Mouse (Mus musculus) CH12.LX (cell line): ENCODE results near the gene Nans. TPM values are rescaled to one million over a fixed set of nuclear protein-coding genes. Genes with fewer than 3 reads are reported as not detected.

Experiments used
- DNase-seq: peaks from one replicate; pipeline ENCODE4 v3.0.0-alpha.2; 2013; ENCODE audit errors: extremely low read depth
- H3K27ac ChIP-seq: 2 replicates; pipeline ENCODE4 v1.5.1; 2012; ENCODE audit warnings: low read depth, mild to moderate bottlenecking, control low read depth, moderate library complexity; ENCODE audit not compliant: insufficient read depth
- H3K27me3 ChIP-seq: replicated peaks from 2 replicates; pipeline ENCODE3; 2012; ENCODE audit warnings: inconsistent platforms
- H3K36me3 ChIP-seq, 2 experiments: replicated peaks in 1 of 2; 2 replicates each; pipeline versions ENCODE3 to v1.6.1; 2012; ENCODE audit warnings: inconsistent platforms in 1 of 2, low read length in 1 of 2, mild to moderate bottlenecking in 1 of 2, mixed read lengths in 1 of 2, moderate library complexity in 1 of 2; ENCODE audit not compliant: control insufficient read depth in 1 of 2, insufficient read depth in 1 of 2
- H3K4me1 ChIP-seq, 2 experiments: 2 replicates each; pipeline ENCODE4 v1.6.1; 2012; ENCODE audit warnings: inconsistent platforms in 1 of 2, moderate library complexity in 1 of 2; ENCODE audit not compliant: insufficient read depth in 2 of 2, control insufficient read depth in 1 of 2
- H3K4me2 ChIP-seq: 2 replicates; pipeline ENCODE4 v1.6.1; 2012; ENCODE audit warnings: low read depth, mild to moderate bottlenecking, control low read depth; ENCODE audit not compliant: poor library complexity, insufficient read depth, severe bottlenecking
- H3K4me3 ChIP-seq, 3 experiments: fragments of 150-350 bp in 1 of 3; sonication (generic) in 1 of 3; replicated peaks in 1 of 3; 2 replicates each; pipeline versions ENCODE3 to v1.5.1; 2011 to 2012; ENCODE audit warnings: low read depth in 2 of 3, low read length in 2 of 3, mild to moderate bottlenecking in 2 of 3, moderate library complexity in 2 of 3, control low read depth in 1 of 3, improper control_type of control experiment in 1 of 3, inconsistent platforms in 1 of 3, mixed read lengths in 1 of 3; ENCODE audit not compliant: poor library complexity in 1 of 3
- H3K79me2 ChIP-seq: replicated peaks from 2 replicates; pipeline ENCODE4 v1.6.1; 2012; ENCODE audit warnings: mild to moderate bottlenecking, moderate library complexity; ENCODE audit not compliant: control insufficient read depth, poor library complexity, insufficient read depth, severe bottlenecking; ENCODE audit errors: extremely low read depth
- H3K9ac ChIP-seq: 2 replicates; pipeline ENCODE4 v1.6.1; 2012; ENCODE audit warnings: low read depth, mild to moderate bottlenecking, control low read depth, moderate library complexity; ENCODE audit not compliant: insufficient read depth
- H3K9me3 ChIP-seq: replicated peaks from 2 replicates; pipeline ENCODE3; 2012; ENCODE audit warnings: low read length, inconsistent platforms, mixed read lengths
- CHD2 ChIP-seq: IDR thresholded peaks from 2 replicates; pipeline ENCODE4 v1.6.1; 2011; ENCODE audit warnings: low read length, improper control_type of control experiment
- CTCF ChIP-seq, 2 experiments: IDR thresholded peaks in 1 of 2; conservative IDR thresholded peaks in 1 of 2; 2 replicates each; pipeline ENCODE4 v1.5.1; 2011 to 2012; ENCODE audit warnings: low read depth in 2 of 2, low read length in 2 of 2, improper control_type of control experiment in 1 of 2, inconsistent platforms in 1 of 2, mild to moderate bottlenecking in 1 of 2, moderate library complexity in 1 of 2
- ELF1 ChIP-seq: IDR thresholded peaks from 2 replicates; pipeline ENCODE4 v1.6.1; 2014; ENCODE audit warnings: low read depth, mild to moderate bottlenecking, inconsistent platforms, low read length, improper control_type of control experiment
- EP300 ChIP-seq: IDR thresholded peaks from 2 replicates; pipeline ENCODE4 v1.6.1; 2011; ENCODE audit warnings: low read length, improper control_type of control experiment
- ETS1 ChIP-seq: conservative IDR thresholded peaks from 2 replicates; pipeline ENCODE4 v1.6.1; 2012; ENCODE audit warnings: low read depth, mild to moderate bottlenecking, inconsistent platforms, low read length, improper control_type of control experiment, moderate library complexity
- HCFC1 ChIP-seq: IDR thresholded peaks from 2 replicates; pipeline ENCODE4 v1.6.1; 2012; ENCODE audit warnings: low read depth, mild to moderate bottlenecking, inconsistent platforms, low read length, improper control_type of control experiment
- IRF4 ChIP-seq: IDR thresholded peaks from 2 replicates; pipeline ENCODE4 v1.6.1; 2014; ENCODE audit warnings: low read depth, mild to moderate bottlenecking, inconsistent platforms, low read length, improper control_type of control experiment
- JUN ChIP-seq: IDR thresholded peaks from 2 replicates; pipeline ENCODE4 v1.6.1; 2011; ENCODE audit warnings: low read depth, mild to moderate bottlenecking, low read length, improper control_type of control experiment, moderate library complexity; ENCODE audit not compliant: insufficient read depth
- JUND ChIP-seq: conservative IDR thresholded peaks from 2 replicates; pipeline ENCODE4 v1.6.1; 2011; ENCODE audit warnings: low read depth, low read length, improper control_type of control experiment
- MAX ChIP-seq: IDR thresholded peaks from 2 replicates; pipeline ENCODE4 v1.6.1; 2011; ENCODE audit warnings: low read length, improper control_type of control experiment
- MAZ ChIP-seq: IDR thresholded peaks from 2 replicates; pipeline ENCODE4 v1.6.1; 2012; ENCODE audit warnings: low read depth, mild to moderate bottlenecking, inconsistent platforms, low read length, improper control_type of control experiment, moderate library complexity
- NELFE ChIP-seq: IDR thresholded peaks from 2 replicates; pipeline ENCODE4 v1.6.1; 2011; ENCODE audit warnings: low read depth, low read length, improper control_type of control experiment
- PAX5 ChIP-seq: IDR thresholded peaks from 2 replicates; pipeline ENCODE4 v1.6.1; 2012; ENCODE audit warnings: low read length, inconsistent platforms, mixed read lengths
- RAD21 ChIP-seq: IDR thresholded peaks from 2 replicates; pipeline ENCODE4 v1.6.1; 2011; ENCODE audit warnings: low read depth, mild to moderate bottlenecking, low read length, improper control_type of control experiment, moderate library complexity
- SIN3A ChIP-seq: IDR thresholded peaks from 2 replicates; pipeline ENCODE4 v1.6.1; 2012; ENCODE audit warnings: low read length, improper control_type of control experiment, inconsistent platforms
- TCF12 ChIP-seq: IDR thresholded peaks from 2 replicates; pipeline ENCODE4 v1.6.1; 2014; ENCODE audit warnings: low read depth, mild to moderate bottlenecking, inconsistent platforms, low read length, improper control_type of control experiment
- USF1 ChIP-seq: IDR thresholded peaks from 2 replicates; pipeline ENCODE4 v1.6.1; 2014; ENCODE audit warnings: low read depth, mild to moderate bottlenecking, inconsistent platforms, low read length, improper control_type of control experiment
- USF2 ChIP-seq: conservative IDR thresholded peaks from 2 replicates; pipeline ENCODE4 v1.6.1; 2011; ENCODE audit warnings: low read depth, low read length, improper control_type of control experiment
- ZKSCAN1 ChIP-seq: IDR thresholded peaks from 2 replicates; pipeline ENCODE4 v1.6.1; 2012; ENCODE audit warnings: low read depth, inconsistent platforms, low read length, improper control_type of control experiment, borderline replicate concordance
- dilution Hi-C: fragments of 300-500 bp; cut with MboI; formaldehyde crosslinking; loops from 2 replicates; pipeline ENCODE4 v1.14.3; 2020; ENCODE audit warnings: low sequenced_read_pairs; ENCODE audit not compliant: extremely low pct_unique_long_range_greater_than_20kb, extremely low pct_ligation_motif_present
- in situ Hi-C: fragments of 300-500 bp; cut with MboI; formaldehyde crosslinking; loops from 3 replicates; pipeline ENCODE4 v1.14.3; 2019; ENCODE audit warnings: low sequenced_read_pairs, low pct_ligation_motif_present, low pct_unique_long_range_greater_than_20kb, mixed read lengths
- polyA plus RNA-seq: library from polyadenylated mRNA; unstranded; fragments of >175 nt; gene quantifications from 2 replicates; pipeline ENCODE4 v1.2.1, GENCODE M21; 2012; ENCODE audit warnings: low read depth; ENCODE audit not compliant: insufficient read length
- total RNA-seq, 2 experiments: library from RNA; depleted of rRNA; stranded (reverse); fragments of 300-350 nt in 1 of 2; fragments of >200 nt in 1 of 2; gene quantifications; 2 replicates each; pipeline ENCODE4 v1.2.3; 2012 to 2014

Nans gene
- total and polyA plus RNA-seq, 3 experiments: 103 to 150 (median 127) TPM

GRCm38 (mm10) chr4:46521457-46521856, 32.4 kb downstream of the Nans start:
- Histone ChIP-seq H3K9ac (no peak overlapping the region), H3K9me3 (peaks cover 8% of the 10 kb centered on the region), H3K79me2 (no peaks in the 10 kb centered on the region), H3K4me3 (no peak overlapping the region), H3K27ac (no peak overlapping the region), H3K36me3 (peaks cover 68 to 77% of the 10 kb centered on the region in 2 experiments), H3K4me2 (no peak overlapping the region), H3K4me1 (no peaks in the 10 kb centered on the region), H3K27me3 (no peaks in the 10 kb centered on the region)
- TF ChIP-seq IRF4 (no peak), ZKSCAN1 (no peak)
- no peak for DNase-seq
- dilution Hi-C loops (no loop called here), in situ Hi-C loops (no loop called here)

GRCm38 (mm10) chr4:46523324-46523723, 34.3 kb downstream of the Nans start:
- TF ChIP-seq MAX (no peak), SIN3A (no peak), CHD2 (no peak), ETS1 (no peak), HCFC1 (no peak), EP300 (no peak), JUND (no peak), PAX5 (no peak), RAD21 (no peak), ELF1 (no peak), JUN (no peak), NELFE (no peak), TCF12 (no peak), USF1 (no peak), MAZ (no peak), CTCF (conservative IDR thresholded peaks at IDR 0.05 in 1 of 2, IDR thresholded peaks at IDR 0.05 in 1 of 2; ENCODE audit: low read depth in 2 of 2, low read length in 2 of 2) (no peak), USF2 (no peak)
- Histone ChIP-seq H3K9me3 (peaks cover 8% of the 10 kb centered on the region), H3K27me3 (no peaks in the 10 kb centered on the region), H3K36me3 (peaks cover 68 to 76% of the 10 kb centered on the region in 2 experiments), H3K9ac (no peak overlapping the region), H3K4me3 (no peak overlapping the region), H3K4me2 (no peak overlapping the region), H3K79me2 (no peaks in the 10 kb centered on the region), H3K4me1 (peaks cover 0 to 12% of the 10 kb centered on the region in 2 experiments; a peak in 3 of 4 replicates), H3K27ac (no peak overlapping the region)
- in situ Hi-C loops (no loop called here), dilution Hi-C loops (no loop called here)
- DNase-seq: no peak
